15 mouse cellular contexts compared by ENCODE assay signal in the genomic region with DNA sequence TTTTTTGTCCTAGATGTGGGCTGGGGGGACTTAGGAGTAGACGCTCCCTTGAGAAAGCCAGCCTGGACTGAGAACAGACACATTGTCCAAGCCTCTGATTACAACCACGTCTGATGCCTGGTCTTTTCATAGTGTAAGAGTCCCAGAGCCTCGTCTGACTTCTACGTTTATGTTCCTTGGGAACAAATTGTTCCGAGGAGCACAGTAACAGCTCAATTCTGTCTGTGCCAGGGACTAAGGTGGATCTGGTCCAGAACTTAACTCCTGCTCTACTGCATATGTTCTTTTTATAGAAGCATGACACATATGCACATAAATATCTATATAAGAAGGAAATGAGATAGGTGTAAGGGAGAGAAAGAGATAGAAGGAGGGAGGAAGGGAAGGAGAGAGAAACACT.
DNase-seq lines count a peak whose midpoint lies in the region; ATAC-seq and TF ChIP-seq lines count a peak whose summit lies in the region.
"Had no signal": no experiment of that assay in that cellular context is flagged by ENCODE, and none has a peak within 500 bp of the region (broad histone marks: within the 10 kb centered on the region; RNA-seq: fewer than 3 reads in every experiment).

No protein-coding gene starts in this region.

- DNase-seq in heart, adult 11 months = peak; percentile 36
- DNase-seq in heart, postnatal 25 days (ENCODE audit: low spot score) = no peak
- no peak for DNase-seq in lung, adult 2 months
- peak; percentile 23 to 68 for DNase-seq in frontal cortex, postnatal 36 days (ENCODE audit: low spot score in 2 of 2)
- peak; percentile 4 for DNase-seq in lung, postnatal 36 days
- DNase-seq in spleen, adult 18-20 months = no peak
- DNase-seq in liver, embryonic 11.5 days (ENCODE audit: low spot score) = no peak
- DNase-seq: cerebellum, postnatal 10 days; kidney, postnatal 4 days; thymus, postnatal 36 days had no signal

- TF ChIP-seq POLR2A in lung, adult 2 months (IDR thresholded peaks at IDR 0.05; ENCODE audit: borderline replicate concordance, extremely low read depth, low read depth, low read length) = no peak

- H3K27ac ChIP-seq in lung, embryonic 15.5 days = no peak overlapping the region
- no peak overlapping the region for H3K27ac ChIP-seq in liver, embryonic 11.5 days (ENCODE audit: low read depth, low read length)
- H3K27ac ChIP-seq: embryonic facial prominence, embryonic 13.5 days; forebrain, embryonic 15.5 days; limb, embryonic 13.5 days had no signal

- H3K9me3 ChIP-seq in lung, embryonic 15.5 days = no peaks in the 10 kb centered on the region; the same call in 1 of the 2 replicates
- peaks cover 5% of the 10 kb centered on the region; the same call in 1 of the 2 replicates for H3K9me3 ChIP-seq in liver, embryonic 11.5 days (ENCODE audit: control insufficient read depth, low read length)
- H3K9me3 ChIP-seq: embryonic facial prominence, embryonic 13.5 days; forebrain, embryonic 15.5 days had no signal

- H3K4me1 ChIP-seq in lung, embryonic 15.5 days = no peaks in the 10 kb centered on the region
- no peaks in the 10 kb centered on the region for H3K4me1 ChIP-seq in lung, adult 2 months (ENCODE audit: control insufficient read depth, insufficient read depth, low read length)
- H3K4me1 ChIP-seq in liver, embryonic 11.5 days (replicated peaks; ENCODE audit: control insufficient read depth, insufficient read depth, low read length) = no peaks in the 10 kb centered on the region
- H3K4me1 ChIP-seq: embryonic facial prominence, embryonic 13.5 days; limb, embryonic 13.5 days had no signal

- WGBS in lung, embryonic 15.5 days = 47% methylated on average over 5 of the region's 5 CpGs
- 62% methylated on average over 5 of the region's 5 CpGs for WGBS in lung, adult 2 months
- 75% methylated on average over 5 of the region's 5 CpGs for WGBS in liver, embryonic 11.5 days

- no peak overlapping the region for H3K4me2 ChIP-seq in lung, embryonic 15.5 days
- H3K4me2 ChIP-seq in liver, embryonic 11.5 days = no peak overlapping the region
- H3K4me2 ChIP-seq: embryonic facial prominence, embryonic 13.5 days; forebrain, embryonic 15.5 days; limb, embryonic 13.5 days had no signal

- H3K36me3 ChIP-seq in lung, embryonic 15.5 days = no peaks in the 10 kb centered on the region
- H3K36me3 ChIP-seq in liver, embryonic 11.5 days (ENCODE audit: control insufficient read depth, insufficient read depth, low read length) = no peaks in the 10 kb centered on the region
- H3K36me3 ChIP-seq: embryonic facial prominence, embryonic 13.5 days; forebrain, embryonic 15.5 days; limb, embryonic 13.5 days had no signal

- H3K27me3 ChIP-seq in lung, embryonic 15.5 days = no peaks in the 10 kb centered on the region
- no peaks in the 10 kb centered on the region for H3K27me3 ChIP-seq in liver, embryonic 11.5 days (replicated peaks; ENCODE audit: control insufficient read depth, insufficient read depth, low read length)
- H3K27me3 ChIP-seq: embryonic facial prominence, embryonic 13.5 days; forebrain, embryonic 15.5 days; limb, embryonic 13.5 days had no signal

- intact Hi-C loops in heart, postnatal 25 days (cut with DNase I) = no loop called here

- 0 out of 2 replicates have a peak, but pooled peaks have one; percentile 23 for ATAC-seq in lung, embryonic 15.5 days (ENCODE audit: borderline replicate concordance, extremely low read depth, low FRiP score, low TSS enrichment)
- ATAC-seq in liver, embryonic 11.5 days (replicated peaks; ENCODE audit: low FRiP score) = no peak
- ATAC-seq: forebrain, embryonic 15.5 days; intestine, embryonic 16.5 days had no signal

- H3K4me3 ChIP-seq in lung, embryonic 15.5 days = no peak overlapping the region
- no peak overlapping the region for H3K4me3 ChIP-seq in lung, adult 2 months (replicated peaks; ENCODE audit: extremely low read depth, low read depth, low read length)
- H3K4me3 ChIP-seq in liver, embryonic 11.5 days (ENCODE audit: low read depth, low read length) = no peak overlapping the region
- H3K4me3 ChIP-seq: embryonic facial prominence, embryonic 13.5 days; forebrain, embryonic 15.5 days; limb, embryonic 13.5 days had no signal

- no peak for TF ChIP-seq CTCF in lung, adult 2 months (IDR thresholded peaks at IDR 0.05; ENCODE audit: insufficient read depth, low read length)

- H3K9ac ChIP-seq in lung, embryonic 15.5 days = no peak overlapping the region
- no peak overlapping the region for H3K9ac ChIP-seq in liver, embryonic 11.5 days (ENCODE audit: low read depth, low read length)
- H3K9ac ChIP-seq: embryonic facial prominence, embryonic 13.5 days; forebrain, embryonic 15.5 days; limb, embryonic 13.5 days had no signal

Comparison
In these comparisons a context has a peak if more than half of its experiments do, and no peak if none do; other contexts are left out.
1. DNase-seq: peak in heart, adult 11 months (single experiment), frontal cortex, postnatal 36 days (2 of 2) and lung, postnatal 36 days (single experiment); none in heart, postnatal 25 days (single experiment), lung, adult 2 months (single experiment), spleen, adult 18-20 months (0 of 2) and liver, embryonic 11.5 days (single experiment).